8 mouse cellular contexts compared by ENCODE assay signal in genomic region chr14:47364742-47365449, GRCm38 (mm10). TPM values are rescaled to one million over a fixed set of nuclear protein-coding genes. Genes with fewer than 3 reads are reported as not detected.
DNase-seq lines count a peak whose midpoint lies in the region; ATAC-seq and TF ChIP-seq lines count a peak whose summit lies in the region.

No protein-coding gene starts in this region.

- peaks cover 3% of the 10 kb centered on the region; the same call in 1 of the 2 replicates for H3K27me3 ChIP-seq in heart, embryonic 12.5 days (replicated peaks)
- peaks cover 10% of the 10 kb centered on the region; the same call in 1 of the 2 replicates for H3K27me3 ChIP-seq in limb, embryonic 12.5 days
- H3K27me3 ChIP-seq in midbrain, postnatal 0 days (ENCODE audit: insufficient read depth, low read length) = no peaks in the 10 kb centered on the region

- H3K27ac ChIP-seq in heart, embryonic 12.5 days (ENCODE audit: poor library complexity, severe bottlenecking) = no peak overlapping the region
- no peak overlapping the region for H3K27ac ChIP-seq in limb, embryonic 12.5 days
- no peak overlapping the region for H3K27ac ChIP-seq in midbrain, postnatal 0 days (ENCODE audit: low read depth, low read length)
- H3K27ac ChIP-seq in layer of hippocampus, adult 2 months = no peak overlapping the region

- H3K4me1 ChIP-seq in heart, embryonic 12.5 days (replicated peaks) = peaks cover 26% of the 10 kb centered on the region
- 0 out of 2 replicates have a peak, but pooled peaks cover 5% of the 10 kb centered on the region for H3K4me1 ChIP-seq in limb, embryonic 12.5 days (replicated peaks)
- H3K4me1 ChIP-seq in midbrain, postnatal 0 days (ENCODE audit: insufficient read depth, low read length) = peaks cover 13% of the 10 kb centered on the region; the same call in 1 of the 2 replicates

- TF ChIP-seq CTCF in midbrain, postnatal 0 days (IDR thresholded peaks at IDR 0.05) = no peak
- no peak for TF ChIP-seq CTCF in layer of hippocampus, adult 2 months (conservative IDR thresholded peaks at IDR 0.05)

- H3K36me3 ChIP-seq in heart, embryonic 12.5 days = no peaks in the 10 kb centered on the region
- no peaks in the 10 kb centered on the region for H3K36me3 ChIP-seq in limb, embryonic 12.5 days
- H3K36me3 ChIP-seq in midbrain, postnatal 0 days (ENCODE audit: insufficient read depth, low read length) = no peaks in the 10 kb centered on the region

- no peaks in the 10 kb centered on the region for H3K9me3 ChIP-seq in heart, embryonic 12.5 days (replicated peaks)
- no peaks in the 10 kb centered on the region for H3K9me3 ChIP-seq in limb, embryonic 12.5 days
- H3K9me3 ChIP-seq in midbrain, postnatal 0 days (ENCODE audit: low read length) = no peaks in the 10 kb centered on the region

- H3K4me2 ChIP-seq in heart, embryonic 12.5 days = peak overlapping the region; percentile 65
- H3K4me2 ChIP-seq in limb, embryonic 12.5 days = peak overlapping the region; percentile 23
- H3K4me2 ChIP-seq in midbrain, postnatal 0 days (ENCODE audit: low read depth, low read length, poor library complexity, severe bottlenecking) = peak overlapping the region; percentile 2; the same call in 1 of the 2 replicates

- H3K4me3 ChIP-seq in heart, embryonic 12.5 days = peak overlapping the region; percentile 23
- H3K4me3 ChIP-seq in limb, embryonic 12.5 days (replicated peaks) = no peak overlapping the region
- no peak overlapping the region for H3K4me3 ChIP-seq in midbrain, postnatal 0 days (ENCODE audit: low read depth, low read length)
- H3K4me3 ChIP-seq in layer of hippocampus, adult 2 months = no peak overlapping the region

- ATAC-seq in heart, embryonic 12.5 days (ENCODE audit: insufficient number of reproducible peaks, low FRiP score) = peak; percentile 51; the same call in 1 of the 2 replicates
- ATAC-seq in limb, embryonic 12.5 days (ENCODE audit: insufficient number of reproducible peaks, insufficient read depth, low FRiP score, low TSS enrichment, low read depth) = no peak
- no peak for ATAC-seq in midbrain, postnatal 0 days (ENCODE audit: low FRiP score)

- 0 out of 2 replicates have a peak overlapping the region, but pooled peaks have one; percentile 22 for H3K9ac ChIP-seq in heart, embryonic 12.5 days
- no peak overlapping the region for H3K9ac ChIP-seq in limb, embryonic 12.5 days (replicated peaks)
- H3K9ac ChIP-seq in midbrain, postnatal 0 days (replicated peaks; ENCODE audit: low read length, poor library complexity, severe bottlenecking) = no peak overlapping the region

- peak; percentile 18 for DNase-seq in kidney, adult 18-20 months
- no peak for DNase-seq in kidney, adult 11 months
- peak; percentile 47 for DNase-seq in WW6 (ENCODE audit: low read depth, low spot score)
- no peak for DNase-seq in midbrain, postnatal 0 days (ENCODE audit: low spot score)
- DNase-seq in layer of hippocampus, adult 2 months (ENCODE audit: low spot score in 2 of 2) = no peak
- no peak for DNase-seq in right cerebral cortex, postnatal 36 days (ENCODE audit: low spot score in 2 of 2)

- WGBS in heart, embryonic 12.5 days = 24% methylated on average over 21 of the region's 21 CpGs
- WGBS in limb, embryonic 12.5 days = 41% methylated on average over 21 of the region's 21 CpGs
- 47% methylated on average over 21 of the region's 21 CpGs for WGBS in midbrain, postnatal 0 days

RNA-seq across cellular contexts. Expression of gene Lgals3, which starts 2.7 kb away (rescaled TPM):
- 1.7 and 1.9 TPM in 2 replicates for polyA plus RNA-seq in heart, embryonic 12.5 days (2016; fragmentation: Nextera tagmentation; extraction: Ambion mirVana)
- polyA plus RNA-seq in limb, embryonic 12.5 days (2016; fragmentation: Nextera tagmentation; extraction: Ambion mirVana) = 0.87 and 4.3 TPM in 2 replicates
- total RNA-seq in midbrain, postnatal 0 days (2014; rRNA removed) = 3.7 and 14.6 TPM in 2 replicates
- polyA plus RNA-seq in midbrain, postnatal 0 days (2015; fragmentation: Nextera tagmentation; extraction: Ambion mirVana) = 5.2 and 6.3 TPM in 2 replicates
- total RNA-seq in layer of hippocampus, adult 2 months (2021) = 1 to 10 TPM in 1 of 2 experiments, under 1 TPM in 1; 0.79 to 1.0 TPM

RNA-seq across cellular contexts. Expression of gene Dlgap5, which starts 53.3 kb away (rescaled TPM):
- 45.7 and 51.8 TPM in 2 replicates for polyA plus RNA-seq in heart, embryonic 12.5 days (2016; fragmentation: Nextera tagmentation; extraction: Ambion mirVana)
- polyA plus RNA-seq in limb, embryonic 12.5 days (2016; fragmentation: Nextera tagmentation; extraction: Ambion mirVana) = 69.0 and 71.0 TPM in 2 replicates
- total RNA-seq in midbrain, postnatal 0 days (2014; rRNA removed) = 1.2 and 1.7 TPM in 2 replicates
- polyA plus RNA-seq in midbrain, postnatal 0 days (2015; fragmentation: Nextera tagmentation; extraction: Ambion mirVana) = 1.9 and 2.2 TPM in 2 replicates
- total RNA-seq in layer of hippocampus, adult 2 months (2021) = 1 to 10 TPM in 1 of 2 experiments, under 1 TPM in 1; 0.52 to 1.6 TPM

Comparison
In these comparisons a context has a peak if more than half of its experiments do, and no peak if none do; other contexts are left out.
1. DNase-seq: peak in kidney, adult 18-20 months (single experiment) and WW6 (single experiment); none in kidney, adult 11 months (single experiment), midbrain, postnatal 0 days (single experiment), layer of hippocampus, adult 2 months (0 of 2) and right cerebral cortex, postnatal 36 days (0 of 2).
2. H3K4me2 ChIP-seq: peak in every context shown above with its lines; median percentile 65 in heart, embryonic 12.5 days; 23 in limb, embryonic 12.5 days; 2 in midbrain, postnatal 0 days.
3. RNA of gene Dlgap5, which starts 53.3 kb away (polyA plus RNA-seq): 69.0 to 71.0 TPM in limb, embryonic 12.5 days and 45.7 to 51.8 TPM in heart, embryonic 12.5 days; 1.9 to 2.2 TPM in midbrain, postnatal 0 days; every median in the first group is over 10 times any median in the second.